Mouse (Mus musculus): ENCODE measurements around the gene U2af2. TPM values are rescaled to one million over a fixed set of nuclear protein-coding genes. Genes with fewer than 3 reads are reported as not detected.
A peak's percentile ranks its signal among the peaks of the same experiment; 100 is the strongest.

The U2af2 gene
- polyA plus RNA-seq, 1 experiment from 2014 or later, result 153 TPM

DNA sequence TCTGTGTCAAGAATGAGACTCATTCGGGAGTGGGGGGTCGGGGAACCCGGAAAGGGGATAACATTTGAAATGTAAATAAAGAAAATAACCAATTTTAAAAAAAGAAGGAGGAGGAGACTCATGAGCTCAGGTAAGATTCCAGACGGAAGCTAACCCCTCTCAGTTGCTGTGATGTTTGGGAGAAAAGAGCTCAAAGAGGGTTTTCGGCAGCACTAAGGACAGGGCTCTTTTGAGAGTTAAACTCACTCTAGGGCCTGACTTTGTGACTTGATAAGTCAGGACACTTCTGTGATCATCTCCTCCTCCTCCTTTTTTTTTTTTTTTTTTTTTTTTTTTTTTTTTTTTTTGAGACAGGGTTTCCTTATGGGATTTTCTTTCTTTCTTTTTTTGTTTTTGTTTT lies 23.0 kb upstream of the U2af2 start:
- 0 out of 2 replicates have a peak, but pooled peaks cover 2% of the 10 kb centered on the region for H3K4me1 ChIP-seq
- H3K9me3 ChIP-seq, result peaks cover 18% of the 10 kb centered on the region
- no peak for ATAC-seq (ENCODE audit: low FRiP score, low read depth)
- peak overlapping the region; percentile 75 for H3K9ac ChIP-seq
- H3K4me2 ChIP-seq (replicated peaks), result peak overlapping the region; percentile 65
- WGBS, result 39% methylated on average over 5 of the region's 5 CpGs
- H3K27me3 ChIP-seq, result no peaks in the 10 kb centered on the region
- H3K36me3 ChIP-seq, result peaks cover 43% of the 10 kb centered on the region
- H3K4me3 ChIP-seq, result peak overlapping the region; percentile 58
- peak overlapping the region; percentile 92 for H3K27ac ChIP-seq

DNA sequence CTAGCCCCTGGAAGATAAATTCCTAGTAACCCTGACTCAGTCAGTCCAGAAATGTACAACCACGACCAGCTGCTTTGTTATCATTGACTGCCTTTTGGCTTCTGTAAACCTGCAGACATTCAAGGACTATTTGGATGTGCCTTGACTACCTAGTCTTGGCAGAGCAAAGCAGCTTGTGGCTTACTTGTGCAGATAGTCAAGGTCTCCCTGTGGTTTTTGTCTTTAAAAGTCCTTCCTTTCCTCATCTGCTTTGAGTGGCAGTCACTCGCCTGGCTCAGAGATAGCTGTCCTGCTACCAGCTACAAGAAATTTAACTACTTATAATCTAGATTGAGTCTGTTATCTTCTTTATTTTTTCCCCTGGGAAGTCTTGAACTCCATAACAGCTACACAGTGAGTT lies 17.0 kb upstream of the U2af2 start:
- Histone ChIP-seq H3K4me1 (no peaks in the 10 kb centered on the region), H3K27me3 (no peaks in the 10 kb centered on the region), H3K9me3 (no peaks in the 10 kb centered on the region), H3K9ac (no peak overlapping the region), H3K36me3 (peaks cover 11% of the 10 kb centered on the region; the same call in 1 of the 2 replicates), H3K4me3 (no peak overlapping the region), H3K27ac (no peak overlapping the region), H3K4me2 (replicated peaks) (no peak overlapping the region)
- ATAC-seq (ENCODE audit: low FRiP score, low read depth), result no peak
- 77% methylated on average over 2 of the region's 2 CpGs for WGBS

DNA sequence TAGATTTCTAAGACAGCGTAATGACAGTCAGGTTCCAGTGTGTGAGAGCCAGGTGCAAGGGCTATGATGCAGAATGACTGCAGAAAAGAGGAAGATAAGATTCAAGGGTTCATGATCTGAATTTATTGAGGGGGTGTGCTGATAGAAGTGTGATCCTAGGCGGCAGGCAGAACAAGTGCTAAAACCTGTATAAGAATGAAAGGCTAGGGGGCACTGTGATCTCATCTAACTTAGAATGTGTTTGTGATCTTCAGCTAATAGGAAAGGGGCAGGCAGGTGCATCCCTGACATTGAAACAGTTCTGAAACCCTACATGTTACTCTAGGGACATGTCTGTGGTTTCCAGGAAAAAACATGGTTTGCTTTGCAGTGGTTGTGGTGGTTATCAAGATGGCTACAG lies 15.8 kb upstream of the U2af2 start:
- H3K9ac ChIP-seq, result no peak overlapping the region

DNA sequence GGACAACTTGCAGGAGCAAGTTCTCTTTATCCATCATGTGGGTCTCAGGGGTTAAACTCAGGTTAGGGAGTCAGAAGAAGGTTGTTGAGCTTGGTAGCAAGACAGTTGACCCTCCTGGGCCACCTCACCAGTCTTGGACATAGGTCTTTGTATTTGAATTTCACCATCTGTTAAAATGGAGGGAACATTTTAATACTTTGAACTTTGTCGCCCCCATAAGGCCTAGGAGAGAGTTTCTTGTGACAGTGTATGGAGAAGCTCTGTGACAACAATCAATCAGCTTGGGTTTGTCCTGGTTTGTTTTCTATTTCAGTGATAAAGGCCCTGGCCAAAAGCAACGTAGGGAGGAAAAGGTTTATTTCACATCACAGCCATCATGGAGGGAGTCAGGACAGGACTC lies 14.6 kb upstream of the U2af2 start:
- Histone ChIP-seq H3K4me2 (replicated peaks) (no peak overlapping the region), H3K27ac (no peak overlapping the region), H3K4me1 (peaks cover 14% of the 10 kb centered on the region), H3K4me3 (no peak overlapping the region), H3K9ac (no peak overlapping the region), H3K36me3 (no peaks in the 10 kb centered on the region), H3K9me3 (no peaks in the 10 kb centered on the region), H3K27me3 (peaks cover 2% of the 10 kb centered on the region)
- ATAC-seq (ENCODE audit: low FRiP score, low read depth), result no peak
- WGBS, result 35% methylated on average over 2 of the region's 2 CpGs

More for the DNA sequence above, 15.8 kb upstream of the U2af2 start:
- H3K4me3 ChIP-seq, result no peak overlapping the region
- peaks cover 8% of the 10 kb centered on the region for H3K4me1 ChIP-seq
- H3K36me3 ChIP-seq, result peaks cover 6% of the 10 kb centered on the region; the same call in 1 of the 2 replicates
- H3K9me3 ChIP-seq, result no peaks in the 10 kb centered on the region
- no peaks in the 10 kb centered on the region for H3K27me3 ChIP-seq
- no peak overlapping the region for H3K4me2 ChIP-seq (replicated peaks)
- no peak for ATAC-seq (ENCODE audit: low FRiP score, low read depth)
- 76% methylated on average over 2 of the region's 2 CpGs for WGBS
- no peak overlapping the region for H3K27ac ChIP-seq

DNA sequence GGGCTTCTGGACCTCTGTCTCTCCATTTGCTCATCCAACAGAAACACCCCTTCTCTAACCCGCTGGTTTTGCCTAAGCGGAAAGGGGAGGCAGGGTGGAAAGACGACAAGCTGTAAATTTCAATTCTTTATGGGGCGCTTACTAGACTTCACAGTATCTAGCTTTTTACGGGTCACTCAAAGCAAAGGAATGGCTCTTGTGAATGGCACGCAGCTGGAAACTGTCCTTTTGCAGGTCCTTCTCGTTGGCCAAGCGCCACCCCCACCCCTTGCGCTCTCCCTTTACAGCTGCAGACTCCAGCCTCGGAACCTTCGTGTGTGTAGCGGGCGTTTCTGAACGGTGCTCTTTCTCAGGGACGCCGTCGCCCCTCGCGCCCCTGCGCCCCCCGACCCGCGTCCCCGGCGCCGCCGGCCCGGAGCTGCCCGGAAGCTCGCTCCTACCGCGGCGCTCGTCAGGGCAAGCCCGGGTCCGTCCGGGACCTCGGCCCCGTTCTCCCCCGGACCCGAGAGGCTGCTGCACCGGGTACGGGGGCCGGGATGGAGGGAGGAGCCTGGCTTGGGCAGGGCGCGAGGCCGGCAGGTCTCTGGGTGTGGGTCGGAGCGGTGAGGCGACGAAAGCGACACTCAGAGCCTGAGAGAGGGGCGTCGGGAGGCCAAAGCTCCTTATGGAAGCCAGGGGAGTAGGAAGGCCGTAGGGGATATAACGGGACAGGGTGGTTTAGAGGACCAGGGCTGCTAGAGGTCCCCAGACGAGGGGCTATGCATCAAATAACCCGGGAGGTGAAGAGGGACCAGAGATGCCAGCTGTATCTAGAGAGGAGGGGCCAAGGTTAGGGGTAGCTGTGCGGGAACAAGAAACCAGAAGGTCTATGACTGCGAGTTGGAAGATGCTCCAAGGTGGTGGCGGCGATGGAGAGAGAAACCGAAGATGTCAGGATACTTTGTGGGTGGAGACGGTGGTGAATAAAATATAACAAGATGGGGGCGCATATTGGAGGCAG lies 10.4 kb upstream of the U2af2 start, which contains the start of gene Zfp580:
Gene Zfp580 (plus strand): TSS at position 346 of the 1,000 bp plus-strand sequence.
- Histone ChIP-seq H3K4me3 (peak within 1 kb of the TSS; percentile 73), H3K27ac (peak within 1 kb of the TSS; percentile 63), H3K27me3 (peaks cover 42% of the 10 kb centered on the region), H3K4me2 (replicated peaks) (peak within 1 kb of the TSS; percentile 89), H3K9me3 (no peaks in the 10 kb centered on the region), H3K4me1 (peaks cover 42% of the 10 kb centered on the region), H3K9ac (peak within 1 kb of the TSS; percentile 88), H3K36me3 (no peaks in the 10 kb centered on the region)
- under 1% methylated on average over 65 of the region's 65 CpGs for WGBS
- ATAC-seq (ENCODE audit: low FRiP score, low read depth), result peak; percentile 65

DNA sequence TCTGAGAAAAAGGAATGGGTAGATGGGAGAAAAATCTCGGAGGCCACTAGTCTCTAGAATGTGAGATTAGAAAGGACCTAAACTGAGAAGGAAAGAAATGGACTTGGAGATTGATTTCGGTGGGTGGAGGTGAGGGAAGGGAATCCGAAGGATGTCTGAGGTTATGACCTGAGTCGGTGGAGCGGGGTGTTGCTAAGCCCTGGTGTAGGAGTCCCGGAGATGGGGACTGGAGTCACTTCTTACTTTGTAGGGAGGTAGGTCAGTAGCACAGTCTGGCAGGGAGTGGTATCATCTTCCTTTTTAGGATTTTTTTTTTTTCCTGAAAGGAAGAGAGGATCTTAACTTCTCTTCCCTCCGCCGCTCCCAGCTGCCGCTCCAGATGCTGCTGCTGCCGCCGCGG lies 9.5 kb upstream of the U2af2 start:
- Histone ChIP-seq H3K27me3 (peaks cover 50% of the 10 kb centered on the region), H3K4me2 (replicated peaks) (peak overlapping the region; percentile 89), H3K9me3 (no peaks in the 10 kb centered on the region), H3K9ac (peak overlapping the region; percentile 88), H3K27ac (no peak overlapping the region), H3K36me3 (no peaks in the 10 kb centered on the region), H3K4me1 (peaks cover 47% of the 10 kb centered on the region), H3K4me3 (peak overlapping the region; percentile 73)
- ATAC-seq (ENCODE audit: low FRiP score, low read depth), result no peak
- WGBS, result 5% methylated on average over 12 of the region's 12 CpGs

DNA sequence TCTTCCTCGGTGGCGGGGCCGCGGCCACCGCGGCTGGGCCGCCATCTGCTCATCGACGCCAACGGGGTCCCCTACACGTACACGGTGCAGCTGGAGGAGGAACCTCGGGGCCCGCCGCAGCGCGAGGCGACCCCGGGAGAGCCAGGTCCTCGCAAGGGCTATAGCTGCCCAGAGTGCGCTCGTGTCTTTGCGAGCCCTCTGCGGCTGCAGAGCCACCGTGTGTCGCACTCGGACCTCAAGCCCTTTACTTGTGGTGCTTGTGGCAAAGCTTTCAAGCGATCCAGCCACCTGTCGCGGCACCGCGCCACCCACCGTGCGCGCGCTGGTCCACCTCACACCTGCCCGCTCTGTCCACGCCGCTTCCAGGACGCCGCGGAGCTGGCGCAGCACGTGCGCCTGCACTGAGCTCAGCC lies 9.0 kb upstream of the U2af2 start:
- H3K4me3 ChIP-seq, result peak overlapping the region; percentile 73
- H3K27ac ChIP-seq, result no peak overlapping the region
- H3K4me1 ChIP-seq, result peaks cover 52% of the 10 kb centered on the region
- H3K36me3 ChIP-seq, result no peaks in the 10 kb centered on the region
- peaks cover 55% of the 10 kb centered on the region for H3K27me3 ChIP-seq
- WGBS, result 3% methylated on average over 45 of the region's 45 CpGs
- peak overlapping the region; percentile 89 for H3K4me2 ChIP-seq (replicated peaks)
- no peak for ATAC-seq (ENCODE audit: low FRiP score, low read depth)
- H3K9ac ChIP-seq, result peak overlapping the region; percentile 88
- H3K9me3 ChIP-seq, result no peaks in the 10 kb centered on the region

DNA sequence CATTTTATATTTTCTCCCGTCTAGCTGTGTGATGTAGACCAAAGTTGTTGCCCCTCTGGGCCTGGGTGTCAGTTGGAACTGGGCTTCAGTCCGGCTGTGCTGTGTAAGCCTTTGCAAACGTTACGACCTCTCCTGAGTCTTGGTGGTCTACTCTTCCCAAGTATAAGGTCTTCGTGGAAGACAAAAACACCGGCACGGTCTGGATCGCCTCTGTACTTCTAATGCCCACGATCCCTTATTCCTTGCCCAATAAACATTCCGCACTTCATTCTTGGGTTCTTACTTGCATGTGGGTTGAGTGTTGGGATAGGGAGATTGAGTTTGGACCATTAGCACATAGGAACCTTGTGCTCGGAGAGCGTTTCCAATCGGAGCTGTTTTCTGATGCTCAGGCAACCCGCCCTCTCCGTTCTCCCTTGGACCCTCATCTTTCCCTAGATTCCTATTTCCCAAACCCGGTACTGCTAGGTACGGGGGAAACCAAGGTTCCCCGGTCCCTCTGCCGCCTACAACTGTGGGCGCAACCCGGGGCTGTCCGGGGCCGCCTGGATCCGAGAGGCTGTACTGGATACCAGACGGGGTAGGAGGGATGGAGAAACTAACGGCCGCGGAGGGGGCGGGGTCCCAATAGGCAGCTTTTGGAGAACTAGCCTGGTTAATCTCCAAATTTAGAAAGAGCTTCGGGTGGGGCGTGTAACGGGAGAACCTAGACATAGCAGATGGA lies 8.3 kb upstream of the U2af2 start:
- no peak overlapping the region for H3K27ac ChIP-seq
- no peak for ATAC-seq (ENCODE audit: low FRiP score, low read depth)
- peaks cover 61% of the 10 kb centered on the region for H3K27me3 ChIP-seq
- H3K4me1 ChIP-seq, result peaks cover 55% of the 10 kb centered on the region
- 9% methylated on average over 32 of the region's 32 CpGs for WGBS
- H3K4me3 ChIP-seq, result peak overlapping the region; percentile 73
- H3K4me2 ChIP-seq (replicated peaks), result peak overlapping the region; percentile 89
- no peaks in the 10 kb centered on the region for H3K36me3 ChIP-seq
- H3K9ac ChIP-seq, result peak overlapping the region; percentile 66
- no peaks in the 10 kb centered on the region for H3K9me3 ChIP-seq

DNA sequence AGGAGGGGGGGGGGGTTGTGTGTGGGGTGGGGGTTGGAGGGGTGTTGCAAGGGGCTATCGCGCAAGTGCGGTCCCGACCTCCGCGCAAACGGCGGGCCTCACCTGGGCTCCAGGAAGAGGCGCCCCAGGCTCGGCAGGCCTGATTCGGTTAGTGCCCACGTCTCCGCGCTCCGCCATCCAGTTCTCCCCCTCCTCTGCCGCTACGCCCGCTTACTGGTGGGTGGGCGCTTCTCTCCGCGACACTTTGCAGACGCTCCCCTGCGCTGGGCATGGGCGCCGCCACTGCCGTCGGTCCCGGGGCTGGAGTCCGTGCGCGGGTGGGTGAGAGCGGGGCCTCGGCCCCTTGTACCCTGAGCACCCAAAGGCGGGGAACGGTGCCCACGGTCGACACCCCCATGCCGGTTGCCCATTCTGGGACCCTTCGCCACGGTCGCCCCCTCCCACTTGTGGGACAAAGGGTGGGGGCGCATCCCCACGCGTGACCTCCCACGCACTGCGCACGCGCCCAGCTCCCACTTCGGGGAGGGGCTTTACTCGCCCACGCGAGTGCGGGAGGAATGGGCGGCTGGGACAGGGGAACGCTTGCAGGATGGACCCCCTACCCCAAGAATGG lies 5.2 kb upstream of the U2af2 start:
- H3K27me3 ChIP-seq, result peaks cover 61% of the 10 kb centered on the region
- peak overlapping the region; percentile 81 for H3K4me2 ChIP-seq (replicated peaks)
- peaks cover 61% of the 10 kb centered on the region for H3K4me1 ChIP-seq
- no peaks in the 10 kb centered on the region for H3K9me3 ChIP-seq
- 2% methylated on average over 43 of the region's 55 CpGs for WGBS
- no peaks in the 10 kb centered on the region for H3K36me3 ChIP-seq
- peak overlapping the region; percentile 48; the same call in 1 of the 2 replicates for H3K27ac ChIP-seq
- 0 out of 2 replicates have a peak, but pooled peaks have one; percentile 5 for ATAC-seq (ENCODE audit: low FRiP score, low read depth)
- peak overlapping the region; percentile 70 for H3K4me3 ChIP-seq
- H3K9ac ChIP-seq, result peak overlapping the region; percentile 87

DNA sequence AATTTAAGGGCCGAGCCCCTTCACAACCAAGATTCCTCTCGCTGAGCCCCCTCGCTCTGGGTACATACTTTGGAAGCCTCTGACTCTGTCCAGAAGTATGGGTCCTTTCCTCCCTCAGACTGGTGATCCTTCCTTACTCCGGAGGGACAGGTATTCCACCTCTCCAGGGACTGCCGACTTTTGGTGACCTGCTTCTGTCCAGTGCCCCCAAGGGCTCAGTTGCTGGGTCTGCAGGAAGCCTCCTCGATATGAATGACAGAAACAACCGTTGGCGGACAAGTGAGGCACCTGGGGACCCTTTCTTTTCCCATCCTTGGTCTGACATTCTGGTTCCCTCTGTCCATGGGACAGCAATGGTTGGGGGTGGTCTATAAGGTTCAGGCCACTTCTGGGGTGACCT lies 4.6 kb upstream of the U2af2 start:
- H3K4me3 ChIP-seq, result peak overlapping the region; percentile 70
- 24% methylated on average over 8 of the region's 8 CpGs for WGBS
- no peaks in the 10 kb centered on the region for H3K36me3 ChIP-seq
- peak overlapping the region; percentile 81 for H3K4me2 ChIP-seq (replicated peaks)
- no peak overlapping the region for H3K27ac ChIP-seq
- H3K9ac ChIP-seq, result peak overlapping the region; percentile 87
- ATAC-seq (ENCODE audit: low FRiP score, low read depth), result no peak
- peaks cover 59% of the 10 kb centered on the region for H3K27me3 ChIP-seq
- no peaks in the 10 kb centered on the region for H3K9me3 ChIP-seq
- H3K4me1 ChIP-seq, result peaks cover 55% of the 10 kb centered on the region

DNA sequence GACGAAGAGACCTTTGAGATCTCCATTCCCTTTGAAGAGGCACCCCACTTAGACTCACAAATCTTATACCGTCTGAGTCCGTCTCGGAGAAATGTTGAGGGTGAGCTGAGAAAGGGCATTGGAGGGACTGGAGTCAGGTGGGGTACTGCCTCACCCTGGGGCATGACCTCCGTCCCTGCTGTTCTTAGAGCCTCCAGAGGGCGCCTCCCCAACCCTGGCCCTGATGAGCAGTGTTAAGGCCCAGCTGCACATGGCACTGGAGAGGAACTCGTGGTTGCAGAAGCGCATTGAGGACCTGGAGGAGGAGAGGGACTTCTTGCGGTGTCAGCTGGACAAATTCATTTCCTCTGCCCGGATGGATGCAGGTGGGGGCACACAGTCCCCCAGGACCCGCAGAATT lies 4.1 kb upstream of the U2af2 start:
- Histone ChIP-seq H3K9ac (peak overlapping the region; percentile 87; the same call in 1 of the 2 replicates), H3K4me1 (peaks cover 51% of the 10 kb centered on the region), H3K4me2 (replicated peaks) (peak overlapping the region; percentile 81), H3K27ac (no peak overlapping the region), H3K4me3 (peak overlapping the region; percentile 70), H3K36me3 (no peaks in the 10 kb centered on the region), H3K9me3 (no peaks in the 10 kb centered on the region), H3K27me3 (peaks cover 54% of the 10 kb centered on the region)
- 34% methylated on average over 11 of the region's 11 CpGs for WGBS
- no peak for ATAC-seq (ENCODE audit: low FRiP score, low read depth)

Measured in limb, embryonic 13.5 days (tissue).